Mouse (Mus musculus) stomach, postnatal 0 days (tissue): ENCODE measurements around the gene Pitx2. TPM values are rescaled to one million over a fixed set of nuclear protein-coding genes. Genes with fewer than 3 reads are reported as not detected.

ENCODE experiments used
- ATAC-seq: fragments of 200-750 bp; cut with Nextera tagmentation; 2 replicates; pipeline ENCODE4 v1.8.0; 2017; ENCODE audit not compliant: low FRiP score, low TSS enrichment
- DNase-seq: peaks from one replicate; pipeline ENCODE4 v3.0.0-alpha.2; 2016; ENCODE audit warnings: low spot score
- H3K27ac ChIP-seq: fragments of 300-500 bp; sonication (generic); replicated peaks from 2 replicates; pipeline ENCODE4 v1.5.1; 2014; ENCODE audit warnings: mild to moderate bottlenecking, control low read depth
- H3K27me3 ChIP-seq: fragments of 300-500 bp; sonication (generic); 2 replicates; pipeline ENCODE4 v1.6.1; 2014; ENCODE audit warnings: low read length; ENCODE audit not compliant: control insufficient read depth, insufficient read depth
- H3K36me3 ChIP-seq: fragments of 300-500 bp; sonication (generic); 2 replicates; pipeline ENCODE4 v1.6.1; 2014; ENCODE audit warnings: low read length, mixed read lengths; ENCODE audit not compliant: control insufficient read depth, insufficient read depth
- H3K4me1 ChIP-seq: fragments of 300-500 bp; sonication (generic); replicated peaks from 2 replicates; pipeline ENCODE4 v1.6.1; 2014; ENCODE audit warnings: antibody characterized with exemption; ENCODE audit not compliant: control insufficient read depth, insufficient read depth
- H3K4me2 ChIP-seq: fragments of 300-500 bp; sonication (generic); replicated peaks from 2 replicates; pipeline ENCODE4 v1.6.1; 2014; ENCODE audit warnings: low read depth, mild to moderate bottlenecking, control low read depth, moderate library complexity
- H3K4me3 ChIP-seq: fragments of 300-500 bp; sonication (generic); 2 replicates; pipeline ENCODE4 v1.5.1; 2014; ENCODE audit warnings: low read depth, low read length, control low read depth
- H3K9ac ChIP-seq: fragments of 300-500 bp; sonication (generic); 2 replicates; pipeline ENCODE4 v1.6.1; 2014; ENCODE audit warnings: mild to moderate bottlenecking, low read length, control low read depth, mixed read lengths
- H3K9me3 ChIP-seq: fragments of 300-500 bp; sonication (generic); 2 replicates; pipeline ENCODE4 v1.6.1; 2016; ENCODE audit warnings: low read length; ENCODE audit not compliant: control insufficient read depth
- CTCF ChIP-seq: IDR thresholded peaks from 2 replicates; pipeline ENCODE4 v1.5.1; 2016; ENCODE audit warnings: antibody characterized with exemption, low read depth, mild to moderate bottlenecking, moderate library complexity
- EP300 ChIP-seq: optimal IDR thresholded peaks from 2 replicates; pipeline ENCODE3; 2016; ENCODE audit warnings: antibody characterized with exemption
- WGBS: fragments of 180-500 bp; shearing (Covaris S2); extraction: QIAGEN DNeasy Blood & Tissue Kit; methylation state at CpG from one replicate; pipeline ENCODE4 v1.1.7; 2014; 5-methylcytosine and 5-hydroxymethylcytosine counted together
- polyA plus RNA-seq: library from polyadenylated mRNA; unstranded; fragments of >200 nt; fragmentation: Nextera tagmentation; extraction: Ambion mirVana; gene quantifications from 2 replicates; pipeline ENCODE4 v1.2.1, GENCODE M21; 2015

Pitx2 gene
- polyA plus RNA-seq, 1 experiment from 2014 or later = 9.7 TPM

- no peak overlapping the region for H3K4me2 ChIP-seq
- no peak overlapping the region for H3K27ac ChIP-seq
- 26% methylated on average over 13 of the region's 13 CpGs for WGBS
- H3K4me1 ChIP-seq = no peaks in the 10 kb centered on the region
- H3K9ac ChIP-seq = no peak overlapping the region
- no peaks in the 10 kb centered on the region for H3K9me3 ChIP-seq
- TF ChIP-seq EP300 (no peak), CTCF (no peak)
- no peaks in the 10 kb centered on the region for H3K36me3 ChIP-seq
- DNase-seq (no peak), ATAC-seq (no peak)
- no peak overlapping the region for H3K4me3 ChIP-seq
- H3K27me3 ChIP-seq = no peaks in the 10 kb centered on the region
These were observed 39.1 kb downstream of the Pitx2 start for GRCm38 (mm10) chr3:129238664-129239258.

- no peak for ATAC-seq
- 82% methylated on average over 9 of the region's 9 CpGs for WGBS
- TF ChIP-seq EP300 (no peak), CTCF (no peak)
These were observed 51.3 kb downstream of the Pitx2 start for GRCm38 (mm10) chr3:129250997-129251396.

DNA sequence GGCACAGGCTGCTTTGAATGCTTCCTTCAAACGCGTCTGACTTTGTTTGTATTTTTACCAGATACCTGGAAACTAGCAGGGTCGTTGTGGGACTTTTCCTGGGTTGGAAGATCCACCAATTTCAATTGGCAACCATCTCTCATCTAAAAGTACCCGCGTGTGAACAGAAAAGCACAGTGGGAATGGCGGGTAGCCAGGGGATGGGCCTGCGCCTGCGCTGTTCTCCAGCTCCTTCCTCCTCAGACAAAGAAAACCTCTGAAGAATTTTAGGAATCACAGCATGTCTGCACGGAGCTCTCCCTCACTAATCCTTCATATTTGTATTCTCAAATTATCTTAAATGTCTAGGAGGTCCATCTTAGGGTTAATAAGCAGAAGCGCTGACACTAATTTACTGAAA, 54.6 kb downstream of the Pitx2 start:
- Histone ChIP-seq H3K27me3 (no peaks in the 10 kb centered on the region), H3K36me3 (no peaks in the 10 kb centered on the region), H3K4me2 (peak overlapping the region; percentile 32; the same call in 1 of the 2 replicates), H3K9ac (no peak overlapping the region), H3K4me1 (no peaks in the 10 kb centered on the region), H3K27ac (no peak overlapping the region), H3K9me3 (no peaks in the 10 kb centered on the region), H3K4me3 (no peak overlapping the region)
- no peak for ATAC-seq
- DNase-seq = no peak
- WGBS = 37% methylated on average over 10 of the region's 10 CpGs
- TF ChIP-seq EP300 (no peak), CTCF (no peak)

More at GRCm38 (mm10) chr3:129250997-129251396, 51.3 kb downstream of the Pitx2 start:
- Histone ChIP-seq H3K27ac (no peak overlapping the region), H3K9me3 (no peaks in the 10 kb centered on the region), H3K4me2 (no peak overlapping the region), H3K4me3 (no peak overlapping the region), H3K9ac (no peak overlapping the region), H3K4me1 (no peaks in the 10 kb centered on the region), H3K27me3 (no peaks in the 10 kb centered on the region), H3K36me3 (no peaks in the 10 kb centered on the region)
- no peak for DNase-seq

DNA sequence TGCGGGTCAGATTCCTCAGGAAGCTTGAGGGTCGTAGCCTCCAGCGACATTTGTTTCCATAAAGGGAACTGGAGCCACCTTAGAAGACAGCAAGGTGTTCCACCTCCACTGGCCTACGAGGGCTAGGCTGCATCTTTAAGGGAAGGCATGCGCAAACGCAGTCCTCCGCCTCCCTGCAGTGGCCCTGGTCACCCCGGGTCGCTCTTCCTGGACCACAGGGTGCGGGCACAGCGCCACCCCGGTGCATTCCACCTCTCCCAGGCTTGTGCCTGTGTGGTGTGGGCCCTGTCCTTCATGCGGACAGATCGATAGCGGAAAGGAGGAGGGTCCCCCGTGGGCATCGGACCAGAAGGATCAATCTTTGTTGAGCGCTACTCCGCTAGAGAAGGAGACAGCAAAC, 56.6 kb downstream of the Pitx2 start:
- Histone ChIP-seq H3K9ac (no peak overlapping the region), H3K9me3 (no peaks in the 10 kb centered on the region), H3K27me3 (no peaks in the 10 kb centered on the region), H3K4me3 (no peak overlapping the region), H3K4me1 (no peaks in the 10 kb centered on the region), H3K4me2 (peak overlapping the region; percentile 36), H3K27ac (no peak overlapping the region), H3K36me3 (no peaks in the 10 kb centered on the region)
- DNase-seq (no peak), ATAC-seq (no peak)
- WGBS = 54% methylated on average over 19 of the region's 19 CpGs
- TF ChIP-seq CTCF = no peak
- TF ChIP-seq EP300 = no peak

DNA sequence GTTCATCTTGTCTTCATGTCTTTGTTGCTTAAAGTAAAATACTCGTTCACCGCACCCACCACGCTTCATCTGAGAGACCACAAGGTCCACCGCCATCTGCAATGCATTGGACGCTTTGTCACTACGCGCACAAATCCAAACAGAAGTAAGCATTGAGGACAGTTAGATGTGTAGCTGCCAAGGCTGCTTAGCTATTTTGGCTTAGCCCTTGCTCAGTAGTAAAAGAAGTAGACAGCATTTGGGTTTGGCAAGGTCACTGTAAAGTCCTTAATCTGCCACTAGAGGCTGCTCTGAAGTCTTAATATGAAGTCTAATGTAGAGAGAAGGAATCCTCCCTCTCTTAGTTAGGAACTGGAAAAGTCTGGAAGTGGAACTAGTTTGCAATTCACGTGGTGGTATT, 57.1 kb downstream of the Pitx2 start:
- Histone ChIP-seq H3K4me1 (no peaks in the 10 kb centered on the region), H3K4me2 (peak overlapping the region; percentile 36; the same call in 1 of the 2 replicates), H3K36me3 (no peaks in the 10 kb centered on the region), H3K27ac (no peak overlapping the region), H3K9me3 (no peaks in the 10 kb centered on the region), H3K4me3 (no peak overlapping the region), H3K9ac (no peak overlapping the region), H3K27me3 (no peaks in the 10 kb centered on the region)
- ATAC-seq (no peak), DNase-seq (no peak)
- TF ChIP-seq EP300 (no peak), CTCF (peak; percentile 68)
- 47% methylated on average over 8 of the region's 8 CpGs for WGBS

DNA sequence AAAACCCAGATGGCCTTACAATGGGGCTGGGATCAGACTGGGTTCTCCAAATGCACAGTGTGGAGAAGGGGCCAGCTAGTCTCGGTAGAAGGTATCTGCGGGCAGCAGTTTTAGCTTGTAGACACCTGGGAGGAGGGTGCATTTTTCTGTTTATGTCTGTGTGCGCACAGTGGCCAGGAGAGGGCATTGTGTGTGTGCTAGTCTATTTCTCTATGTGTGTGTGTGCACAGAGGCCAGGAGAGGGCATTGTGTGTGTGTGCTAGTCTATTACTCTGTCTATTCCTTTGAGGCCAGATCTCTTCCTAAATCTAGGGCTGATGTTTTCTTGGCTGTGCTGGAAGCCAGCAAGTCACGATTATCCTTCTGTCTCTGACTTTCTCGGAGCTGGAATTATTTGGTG, 58.8 kb downstream of the Pitx2 start:
- TF ChIP-seq CTCF (peak; percentile 46), EP300 (no peak)
- Histone ChIP-seq H3K36me3 (no peaks in the 10 kb centered on the region), H3K4me1 (no peaks in the 10 kb centered on the region), H3K9me3 (no peaks in the 10 kb centered on the region), H3K27ac (no peak overlapping the region), H3K4me3 (no peak overlapping the region), H3K4me2 (no peak overlapping the region), H3K9ac (no peak overlapping the region), H3K27me3 (no peaks in the 10 kb centered on the region)
- no peak for ATAC-seq
- DNase-seq = no peak
- WGBS = 71% methylated on average over 5 of the region's 5 CpGs

Other genes with a start within 250 kb of the Pitx2 start
- gene Enpep, start 132.8 kb downstream of the Pitx2 start, polyA plus RNA-seq = 6.3 and 9.3 TPM in 2 replicates